ENCODE assay signal across 14 mouse cellular contexts in genomic region chr6:108630701-108631100, GRCm38 (mm10). TPM values are rescaled to one million over a fixed set of nuclear protein-coding genes. Genes with fewer than 3 reads are reported as not detected.
DNase-seq lines count a peak whose midpoint lies in the region; ATAC-seq and TF ChIP-seq lines count a peak whose summit lies in the region.
"Had no signal": no experiment of that assay in that cellular context is flagged by ENCODE, and none has a peak within 500 bp of the region (broad histone marks: within the 10 kb centered on the region; RNA-seq: fewer than 3 reads in every experiment).

No protein-coding gene starts in this region.

- H3K4me1 ChIP-seq in G1E (ENCODE audit: insufficient read depth, low read depth, low read length), result no peaks in the 10 kb centered on the region
- H3K4me1 ChIP-seq: limb, embryonic 10.5 days; neural tube, embryonic 12.5 days had no signal

- ATAC-seq in G1E (ENCODE audit: extremely low read depth, insufficient number of reproducible peaks, low FRiP score, poor library complexity, severe bottlenecking), result peak; percentile 15; the same call in 1 of the 2 replicates

- no peaks in the 10 kb centered on the region; the same call in 1 of the 2 replicates for H3K27me3 ChIP-seq in G1E (ENCODE audit: insufficient read depth, low read length)
- H3K27me3 ChIP-seq: neural tube, embryonic 12.5 days had no signal

- TF ChIP-seq CTCF in G1E (IDR thresholded peaks at IDR 0.05; ENCODE audit: low read depth, low read length), result no peak

- DNase-seq in A20 (ENCODE audit: low read depth, low spot score), result peak; percentile 73
- DNase-seq in G1E (ENCODE audit: low spot score), result no peak
- DNase-seq in lung, postnatal 36 days, result peak; percentile 67
- DNase-seq in spleen, postnatal 10 days (ENCODE audit: low spot score in 2 of 2), result peak; percentile 9 to 66
- DNase-seq in layer of hippocampus, adult 8-10 months (ENCODE audit: low spot score in 2 of 2), result no peak
- DNase-seq in gastrocnemius, adult 18-20 months (ENCODE audit: low spot score), result no peak
- DNase-seq in heart, postnatal 4 days, result no peak
- no peak for DNase-seq in adrenal gland, postnatal 36 days
- DNase-seq: adrenal gland, adult 8-10 months; kidney, adult 2 months; layer of hippocampus, adult 9-11 months; right cerebral cortex, postnatal 25 days had no signal

- H3K9me3 ChIP-seq in G1E (replicated peaks), result no peaks in the 10 kb centered on the region
- H3K9me3 ChIP-seq: limb, embryonic 10.5 days had no signal

- no peaks in the 10 kb centered on the region for H3K36me3 ChIP-seq in G1E (replicated peaks)
- H3K36me3 ChIP-seq: limb, embryonic 10.5 days; neural tube, embryonic 12.5 days had no signal

- H3K4me3 ChIP-seq in G1E (ENCODE audit: low read depth, low read length), result no peak overlapping the region
- H3K4me3 ChIP-seq: limb, embryonic 10.5 days; neural tube, embryonic 12.5 days had no signal

RNA-seq across cellular contexts. Expression of gene Bhlhe40, which starts 29.7 kb away (rescaled TPM):
- total RNA-seq in G1E (2014; fragmentation: Nextera tagmentation) (not detected in 2 replicates), G1E (2017) (0.41 and 0.76 TPM in 2 replicates)
- polyA plus RNA-seq in G1E (2012), result 0.11 and 0.48 TPM in 2 replicates
- total RNA-seq in layer of hippocampus, adult 8-10 months (2022), result 100 to 1,000 TPM; 114 to 124 (median 115) TPM
- 10 to 100 TPM; 70.0 to 98.6 TPM for total RNA-seq in gastrocnemius, adult 18-20 months (2021)
- total RNA-seq in heart, postnatal 4 days (2021), result 10 to 100 TPM; 59.9 to 74.1 TPM
- 100 to 1,000 TPM; 116 to 118 TPM for total RNA-seq in adrenal gland, postnatal 36 days (2021)

Comparison
In these comparisons a context has a peak if more than half of its experiments do, and no peak if none do; other contexts are left out.
1. DNase-seq: peak in A20 (single experiment), lung, postnatal 36 days (single experiment) and spleen, postnatal 10 days (2 of 2); none in G1E (single experiment), layer of hippocampus, adult 8-10 months (0 of 2), gastrocnemius, adult 18-20 months (single experiment), heart, postnatal 4 days (single experiment) and adrenal gland, postnatal 36 days (0 of 2).
2. RNA of gene Bhlhe40, which starts 29.7 kb away (total RNA-seq): 116 to 118 TPM in adrenal gland, postnatal 36 days, 114 to 124 TPM in layer of hippocampus, adult 8-10 months, 70.0 to 98.6 TPM in gastrocnemius, adult 18-20 months and 59.9 to 74.1 TPM in heart, postnatal 4 days; 0.41 to 0.76 TPM in G1E; every median in the first group is over 10 times any median in the second.